Mouse (Mus musculus): ENCODE measurements around the gene Nme7.

Nme7 gene

DNA sequence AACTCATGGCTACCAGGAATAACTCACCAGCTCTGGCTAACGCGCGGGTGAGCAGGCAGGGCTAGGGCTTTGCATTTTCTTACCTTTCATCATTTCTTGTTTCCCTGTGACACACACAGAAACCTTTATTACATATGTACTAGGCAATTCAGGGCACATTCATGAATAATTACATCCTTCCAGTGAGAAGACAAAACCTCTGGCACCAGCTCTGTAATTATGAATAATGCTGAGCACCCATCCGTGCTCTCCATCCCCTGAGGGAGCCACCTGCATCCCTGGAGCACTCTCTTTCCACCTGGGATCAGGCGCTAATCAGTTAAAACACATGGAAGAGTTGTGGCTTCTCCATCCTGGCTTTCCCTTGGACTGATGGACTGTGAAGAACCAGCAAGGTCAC, at the start of gene Nme7:
Nme7 (plus strand) TSS at position 301 of the 400 bp plus-strand sequence.
- no peak for DNase-seq

- no peak for DNase-seq
These were observed 49.1 kb upstream of the Nme7 start for GRCm38 (mm10) chr1:164254836-164255235.

DNA sequence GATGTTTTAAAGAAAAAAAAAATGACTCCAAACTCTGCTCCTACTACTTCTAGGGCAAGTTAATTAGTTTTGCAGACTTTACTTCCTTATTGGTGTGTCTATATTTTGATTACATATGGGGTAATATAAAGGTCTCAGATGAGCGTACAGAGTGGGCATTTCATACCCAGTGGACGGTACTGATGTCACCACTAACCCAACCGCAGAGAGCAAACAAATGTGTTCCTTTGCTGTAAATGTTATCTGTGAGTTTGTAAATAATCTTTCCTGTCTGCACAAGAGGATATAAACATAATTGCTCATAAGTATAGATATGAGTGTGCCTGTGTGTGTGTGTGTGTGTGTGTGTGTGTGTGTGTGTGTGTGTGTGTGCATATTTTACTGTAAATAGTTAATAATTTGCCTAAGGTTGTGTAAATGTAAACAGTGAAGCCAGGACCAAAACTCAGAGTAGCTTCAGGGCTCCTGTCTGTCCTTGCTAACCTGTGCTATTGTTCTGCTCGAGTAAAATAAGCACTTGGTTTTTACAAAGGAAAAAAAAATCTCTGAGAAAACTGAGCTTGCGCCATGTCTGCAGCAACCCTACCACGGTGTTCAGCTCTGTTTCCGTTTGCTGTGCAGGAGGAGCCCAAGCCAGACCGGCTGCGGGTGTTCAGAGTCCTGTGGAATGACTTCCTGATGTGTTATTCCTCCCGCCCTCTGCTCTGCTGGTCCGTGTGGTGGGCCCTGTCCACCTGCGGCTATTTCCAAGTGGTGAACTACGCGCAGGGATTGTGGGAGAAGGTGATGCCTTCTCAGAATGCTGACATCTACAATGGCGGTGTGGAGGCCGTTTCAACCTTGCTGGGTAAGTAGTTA, 43.5 kb upstream of the Nme7 start:
- no peak for DNase-seq

DNA sequence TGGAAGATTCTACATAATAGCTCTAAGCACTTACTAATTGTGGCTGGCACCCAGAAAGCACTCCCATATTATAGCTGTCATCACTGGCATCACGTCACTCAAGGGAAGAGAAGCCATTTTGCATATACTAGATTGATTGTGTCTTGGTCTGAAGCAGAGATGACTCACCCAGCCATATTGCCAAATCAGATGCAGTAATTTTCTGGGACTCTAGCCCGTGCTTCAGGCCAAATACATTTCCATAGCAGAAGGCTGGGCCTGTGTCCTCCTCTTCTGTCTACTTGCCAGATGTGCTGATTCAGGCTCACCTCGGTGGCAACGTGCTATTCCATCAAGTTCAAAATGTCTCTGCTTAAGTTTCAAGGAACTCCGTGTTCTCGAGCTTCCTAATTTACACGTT, 42.4 kb upstream of the Nme7 start:
- DNase-seq = peak; percentile 19

DNA sequence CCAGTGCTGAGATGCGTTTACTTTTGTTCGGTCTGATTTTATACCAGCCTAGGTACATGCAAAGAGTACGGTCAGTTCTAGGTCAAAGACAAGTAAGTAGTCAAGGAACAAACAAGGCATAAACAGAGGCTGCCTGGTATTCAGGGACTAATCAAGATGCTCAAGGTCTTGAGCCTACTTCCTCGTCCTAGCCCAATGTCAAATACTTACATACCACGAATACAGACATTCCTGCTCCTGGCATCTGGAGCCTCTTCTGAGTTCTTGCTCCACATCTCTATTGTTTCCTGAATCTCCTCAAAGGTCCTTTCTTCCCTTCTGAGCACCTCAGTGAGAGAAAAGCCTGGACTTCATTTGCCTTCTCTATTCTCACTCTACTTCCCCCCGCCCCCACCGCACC, 33.0 kb upstream of the Nme7 start:
- DNase-seq = no peak

GRCm38 (mm10) chr1:164273659-164274058, 30.3 kb upstream of the Nme7 start:
- no peak for DNase-seq

GRCm38 (mm10) chr1:164275455-164275954, 28.4 kb upstream of the Nme7 start, which contains the start of gene Ccdc181:
Ccdc181 (plus strand) TSS chr1:164275585.
- DNase-seq = peak; percentile 93

- no peak for DNase-seq
These were observed 27.4 kb upstream of the Nme7 start for GRCm38 (mm10) chr1:164276552-164276951.

DNA sequence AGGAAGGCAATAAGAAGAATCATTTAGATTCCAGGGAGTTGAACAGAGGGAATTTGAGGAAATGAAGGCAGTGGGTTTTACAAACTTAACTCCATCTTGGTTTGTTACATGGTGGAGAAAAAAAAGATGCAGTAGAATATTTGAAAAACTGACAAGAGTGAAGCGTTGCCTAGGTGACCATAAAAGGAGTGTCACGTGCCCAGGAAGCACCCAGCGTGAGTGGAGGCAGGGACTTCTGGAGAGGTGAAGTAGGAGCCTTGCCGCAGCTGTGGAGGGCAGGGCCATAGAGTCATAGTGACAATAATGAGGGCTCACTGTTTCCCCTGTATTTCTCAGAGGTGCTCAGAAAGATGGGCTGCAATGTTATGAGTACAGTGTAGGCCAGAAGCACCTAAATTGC, 24.6 kb upstream of the Nme7 start:
- no peak for DNase-seq

- no peak for DNase-seq
These were observed 19.9 kb upstream of the Nme7 start for GRCm38 (mm10) chr1:164284007-164284406.

DNA sequence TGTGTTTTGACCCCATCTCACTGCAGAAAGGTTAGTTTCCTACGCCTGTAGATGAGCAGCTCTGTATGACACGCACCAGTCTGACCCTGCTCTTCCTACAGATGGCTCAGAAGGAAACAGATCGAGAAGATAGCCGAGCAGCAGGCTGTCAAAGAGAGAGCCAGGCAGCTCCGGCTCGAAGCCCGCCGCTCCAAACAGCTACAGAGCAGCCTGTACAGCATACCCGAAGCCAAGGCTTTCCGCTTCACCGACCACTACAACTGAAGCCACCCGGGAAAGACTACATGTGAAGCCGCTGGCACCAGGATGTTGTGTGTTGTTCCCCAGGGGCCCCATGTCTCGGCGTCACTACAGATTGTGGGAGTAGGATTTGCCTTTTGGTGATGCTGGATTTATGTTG, 16.5 kb upstream of the Nme7 start:
- no peak for DNase-seq

- no peak for DNase-seq
These were observed 11.9 kb upstream of the Nme7 start for GRCm38 (mm10) chr1:164292040-164292439.

GRCm38 (mm10) chr1:164294071-164294470, 9.8 kb upstream of the Nme7 start:
- DNase-seq = no peak

GRCm38 (mm10) chr1:164296473-164296872, 7.4 kb upstream of the Nme7 start:
- DNase-seq = no peak

DNA sequence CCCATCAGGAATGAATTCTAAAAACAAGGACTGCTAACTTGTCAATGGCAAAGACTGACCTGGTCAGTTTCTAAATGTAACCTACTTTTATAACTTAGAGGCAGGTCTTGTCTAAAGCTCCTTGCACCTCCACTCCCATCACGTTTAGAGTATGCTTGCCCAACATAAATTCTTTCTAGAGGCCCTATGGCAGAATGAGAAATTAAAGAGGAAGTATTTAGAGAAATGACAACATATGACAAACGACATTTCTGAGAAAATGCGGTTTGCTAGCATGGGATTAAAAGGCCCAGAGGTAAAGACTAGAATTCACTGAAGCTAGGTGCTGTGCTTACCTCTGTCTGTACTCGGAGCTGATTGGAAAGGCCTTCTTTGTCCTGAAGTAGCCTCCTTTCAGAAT, 2.0 kb upstream of the Nme7 start:
- DNase-seq = no peak

- DNase-seq = peak; percentile 97
These were observed 3.3 kb downstream of the Nme7 start, which contains the start of gene Blzf1 for GRCm38 (mm10) chr1:164307124-164307751. Blzf1 (minus strand) TSS chr1:164307489.

DNA sequence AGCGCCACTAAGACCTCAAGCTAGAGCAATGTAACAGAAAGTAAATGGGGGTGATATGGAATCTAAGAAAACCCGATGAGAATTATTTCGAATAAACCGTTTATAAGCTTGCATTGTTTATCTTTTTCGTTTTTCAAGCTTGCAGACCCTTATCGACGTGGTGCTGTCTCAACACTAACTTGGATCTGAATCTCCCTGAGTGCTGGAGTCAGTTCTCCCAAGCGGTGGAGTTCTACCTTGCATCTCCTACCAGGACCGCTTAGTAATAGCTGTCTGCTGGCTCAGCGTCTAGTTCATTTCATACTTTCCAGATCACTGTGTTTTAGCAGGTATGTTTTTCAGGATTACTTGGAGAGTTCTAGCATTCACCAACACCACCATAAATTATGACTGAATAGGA, 4.0 kb downstream of the Nme7 start:
- DNase-seq = no peak

- DNase-seq = no peak
These were observed 10.2 kb downstream of the Nme7 start for GRCm38 (mm10) chr1:164314085-164314484.

DNA sequence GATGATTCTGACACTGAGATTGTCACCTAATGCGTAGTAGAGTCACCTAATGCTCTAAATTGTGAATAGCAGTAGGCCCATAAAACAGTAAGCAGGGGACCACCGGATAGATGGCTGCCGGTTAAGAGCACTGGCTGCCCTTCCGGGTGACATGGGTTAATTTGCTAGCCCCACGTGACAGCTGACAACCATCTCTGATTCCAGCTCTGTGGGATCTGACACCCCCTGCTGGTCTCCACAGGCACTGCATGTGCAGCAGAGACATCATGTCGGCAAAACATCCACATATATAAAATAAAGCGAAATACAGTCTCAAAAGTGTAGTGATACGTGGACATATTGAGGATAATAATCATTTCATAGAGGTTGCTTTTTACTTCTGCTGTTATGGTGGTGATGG, 11.3 kb downstream of the Nme7 start:
- DNase-seq = peak; percentile 23

DNA sequence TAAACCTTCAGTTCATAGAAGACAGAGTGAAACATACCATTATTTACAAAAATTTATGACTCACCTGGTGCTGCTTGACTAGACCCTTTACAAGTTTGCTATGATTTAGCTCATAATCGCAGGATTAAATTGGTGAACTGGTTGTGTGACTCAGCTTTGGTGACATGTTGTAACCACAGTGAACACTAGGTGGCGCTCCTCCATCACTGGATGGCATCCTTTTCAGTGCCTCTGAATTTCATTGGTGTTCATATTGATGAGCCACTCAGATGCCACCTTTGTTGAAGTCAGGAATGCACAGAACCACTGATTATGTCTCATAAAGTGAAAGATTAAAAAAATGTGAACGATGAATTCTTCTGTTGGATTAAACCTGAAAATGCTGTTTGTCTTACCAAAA, 12.8 kb downstream of the Nme7 start:
- DNase-seq = peak; percentile 83

DNA sequence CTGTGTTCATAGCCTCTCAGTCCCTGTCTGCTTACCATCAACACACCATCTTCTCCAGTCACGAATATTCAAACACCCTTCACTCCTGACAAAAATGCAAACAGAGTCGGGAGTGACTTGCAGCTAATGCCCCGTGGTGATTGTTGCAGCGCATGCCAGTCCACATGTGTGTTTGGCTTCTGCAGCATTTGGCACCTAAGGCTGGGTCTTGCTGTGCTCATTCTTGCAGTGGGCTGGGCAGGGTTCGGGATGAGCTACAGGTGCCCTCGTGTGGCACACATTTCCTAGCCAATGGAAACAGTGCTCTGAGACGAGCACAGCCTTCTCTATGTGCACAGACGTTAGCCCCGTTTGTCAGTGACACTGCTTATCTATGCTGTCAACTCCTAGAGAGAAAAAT, 13.3 kb downstream of the Nme7 start:
- no peak for DNase-seq

- no peak for DNase-seq
These were observed 14.6 kb downstream of the Nme7 start for GRCm38 (mm10) chr1:164318474-164318873.

DNA sequence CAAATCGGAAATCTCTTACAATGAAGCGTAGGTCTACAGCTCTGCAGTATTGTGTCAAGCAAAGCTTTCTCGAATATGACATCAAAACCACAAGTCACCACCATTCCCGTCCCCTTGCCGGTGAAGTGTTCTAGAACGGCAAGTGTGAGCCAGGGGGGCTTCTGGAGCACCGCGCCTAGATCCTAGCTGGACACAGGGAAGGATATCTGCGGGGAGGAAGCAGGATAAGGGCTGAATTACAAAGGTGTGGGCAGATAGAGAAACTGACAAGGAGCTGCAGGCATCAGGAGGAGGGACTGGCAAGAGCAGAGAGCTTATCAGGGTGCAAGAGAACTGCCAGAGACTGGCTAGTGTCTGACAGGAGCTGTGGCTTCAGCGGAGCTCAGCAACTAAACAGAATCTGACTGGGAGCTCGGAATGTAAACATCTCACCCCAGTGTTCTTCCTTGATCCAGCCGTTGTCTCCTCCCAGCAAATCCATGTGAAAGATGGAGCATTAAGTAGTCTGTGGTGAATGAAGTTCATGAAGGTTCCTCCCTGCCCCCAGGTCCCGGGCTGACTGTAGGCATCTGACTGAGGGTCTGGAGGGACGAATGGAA, 15.7 kb downstream of the Nme7 start:
- no peak for DNase-seq

- peak; percentile 19 for DNase-seq
These were observed 16.8 kb downstream of the Nme7 start for GRCm38 (mm10) chr1:164320731-164321130.
